Mouse (Mus musculus) kidney, adult 8-10 months (tissue): ENCODE results near the gene Ebf1.

ENCODE experiments used
- DNase-seq, 2 experiments: peaks; one replicate each; pipeline ENCODE4 v3.0.0; 2022

The Ebf1 gene

GRCm38 (mm10) chr11:44785479-44785878, 168.4 kb downstream of the Ebf1 start:
- no peak for DNase-seq

- DNase-seq = no peak
Observed at GRCm38 (mm10) chr11:44788003-44788402, 170.9 kb downstream of the Ebf1 start.

GRCm38 (mm10) chr11:44792816-44793215, 175.7 kb downstream of the Ebf1 start:
- no peak for DNase-seq

GRCm38 (mm10) chr11:44794883-44795282, 177.8 kb downstream of the Ebf1 start:
- no peak for DNase-seq

GRCm38 (mm10) chr11:44795767-44796166, 178.7 kb downstream of the Ebf1 start:
- DNase-seq = no peak

GRCm38 (mm10) chr11:44798270-44798669, 181.2 kb downstream of the Ebf1 start:
- DNase-seq = no peak

GRCm38 (mm10) chr11:44804046-44804445, 186.9 kb downstream of the Ebf1 start:
- no peak for DNase-seq

- no peak for DNase-seq
Observed at GRCm38 (mm10) chr11:44806589-44806988, 189.5 kb downstream of the Ebf1 start.

GRCm38 (mm10) chr11:44808855-44809546, 191.9 kb downstream of the Ebf1 start:
- DNase-seq = no peak

GRCm38 (mm10) chr11:44811007-44811406, 193.9 kb downstream of the Ebf1 start:
- DNase-seq = no peak

- no peak for DNase-seq
Observed at GRCm38 (mm10) chr11:44812193-44812746, 195.2 kb downstream of the Ebf1 start.

- DNase-seq = no peak
Observed at GRCm38 (mm10) chr11:44813534-44813933, 196.4 kb downstream of the Ebf1 start.

- no peak for DNase-seq
Observed at GRCm38 (mm10) chr11:44814847-44815246, 197.7 kb downstream of the Ebf1 start.

- DNase-seq = no peak
Observed at GRCm38 (mm10) chr11:44815991-44816390, 198.9 kb downstream of the Ebf1 start.

GRCm38 (mm10) chr11:44822312-44822711, 205.2 kb downstream of the Ebf1 start:
- no peak for DNase-seq

- no peak for DNase-seq
Observed at GRCm38 (mm10) chr11:44832227-44832939, 215.3 kb downstream of the Ebf1 start.

GRCm38 (mm10) chr11:44832940-44833254, 215.8 kb downstream of the Ebf1 start:
- DNase-seq = no peak

GRCm38 (mm10) chr11:44833351-44833996, 216.4 kb downstream of the Ebf1 start:
- DNase-seq = no peak

- DNase-seq = no peak
Observed at GRCm38 (mm10) chr11:44835166-44835565, 218.0 kb downstream of the Ebf1 start.

GRCm38 (mm10) chr11:44837592-44837991, 220.5 kb downstream of the Ebf1 start:
- DNase-seq = no peak

- no peak for DNase-seq
Observed at GRCm38 (mm10) chr11:44841127-44842056, 224.3 kb downstream of the Ebf1 start.

- DNase-seq = no peak
Observed at GRCm38 (mm10) chr11:44851874-44852273, 234.8 kb downstream of the Ebf1 start.

GRCm38 (mm10) chr11:44852921-44853320, 235.8 kb downstream of the Ebf1 start:
- DNase-seq = no peak
